Mouse (Mus musculus) kidney, embryonic 14.5 days (tissue): Measurements from ENCODE around the gene Itm2c. TPM values are rescaled to one million over a fixed set of nuclear protein-coding genes. Genes with fewer than 3 reads are reported as not detected.
A peak's percentile ranks its signal among the peaks of the same experiment; 100 is the strongest.

Experiments
- ATAC-seq: fragments of 200-750 bp; cut with Nextera tagmentation; 2 replicates; pipeline ENCODE4 v1.8.0; 2017; ENCODE audit warnings: moderate number of reproducible peaks, mild to moderate bottlenecking, moderate TSS enrichment, moderate library complexity; ENCODE audit not compliant: low FRiP score, low TSS enrichment
- H3K27ac ChIP-seq: fragments of 300-500 bp; sonication (generic); 2 replicates; pipeline ENCODE4 v1.5.1; 2014; ENCODE audit warnings: low read depth, mild to moderate bottlenecking, low read length, moderate library complexity, mixed read lengths
- H3K27me3 ChIP-seq: fragments of 300-500 bp; sonication (generic); 2 replicates; pipeline ENCODE4 v1.6.1; 2014; ENCODE audit warnings: mild to moderate bottlenecking, low read length; ENCODE audit not compliant: control insufficient read depth, insufficient read depth
- H3K36me3 ChIP-seq: fragments of 300-500 bp; sonication (generic); 2 replicates; pipeline ENCODE4 v1.6.1; 2014; ENCODE audit warnings: low read length, mixed read lengths; ENCODE audit not compliant: control insufficient read depth, insufficient read depth
- H3K4me1 ChIP-seq: fragments of 300-500 bp; sonication (generic); 2 replicates; pipeline ENCODE4 v1.6.1; 2014; ENCODE audit warnings: low read length, mixed read lengths; ENCODE audit not compliant: control insufficient read depth, insufficient read depth
- H3K4me2 ChIP-seq: fragments of 300-500 bp; sonication (generic); replicated peaks from 2 replicates; pipeline ENCODE4 v1.6.1; 2014; ENCODE audit warnings: low read depth, mild to moderate bottlenecking, low read length
- H3K4me3 ChIP-seq: fragments of 300-500 bp; sonication (generic); 2 replicates; pipeline ENCODE4 v1.5.1; 2014; ENCODE audit warnings: mild to moderate bottlenecking, low read length
- H3K9ac ChIP-seq: fragments of 300-500 bp; sonication (generic); 2 replicates; pipeline ENCODE4 v1.6.1; 2014; ENCODE audit warnings: low read depth, mild to moderate bottlenecking, low read length, moderate library complexity
- H3K9me3 ChIP-seq: fragments of 300-500 bp; sonication (generic); 2 replicates; pipeline ENCODE4 v1.6.1; 2016; ENCODE audit warnings: low read length; ENCODE audit not compliant: control insufficient read depth
- WGBS: fragments of 180-500 bp; shearing (Covaris S2); extraction: QIAGEN DNeasy Blood & Tissue Kit; methylation state at CpG from one replicate; pipeline ENCODE4 v1.1.7; 2014; 5-methylcytosine and 5-hydroxymethylcytosine counted together
- polyA plus RNA-seq: library from polyadenylated mRNA; unstranded; fragments of >200 nt; fragmentation: Nextera tagmentation; extraction: Ambion mirVana; gene quantifications from 2 replicates; pipeline ENCODE4 v1.2.1, GENCODE M21; 2014

Gene Itm2c
- polyA plus RNA-seq, 1 experiment from 2014 or later, result 145 TPM

DNA sequence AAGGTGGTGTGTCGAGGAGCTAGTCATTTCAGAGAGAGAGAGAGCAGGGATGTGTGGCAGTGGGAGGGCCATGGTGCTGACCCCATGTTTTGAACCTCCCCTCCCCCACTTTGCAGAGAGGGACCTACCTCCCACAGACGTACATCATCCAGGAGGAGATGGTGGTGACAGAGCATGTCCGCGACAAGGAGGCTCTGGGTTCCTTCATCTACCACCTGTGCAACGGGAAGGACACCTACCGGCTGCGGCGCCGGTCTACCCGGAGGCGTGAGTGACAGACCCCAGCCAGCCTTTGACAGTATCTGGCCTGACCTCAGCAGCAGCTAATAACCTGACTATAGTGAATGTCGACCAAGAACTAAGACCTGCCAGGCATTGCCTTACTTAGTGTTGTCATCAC is 12.8 kb downstream of the Itm2c start:
- Histone ChIP-seq H3K9me3 (no peaks in the 10 kb centered on the region), H3K27ac (no peak overlapping the region), H3K4me2 (no peak overlapping the region), H3K4me1 (peaks cover 4% of the 10 kb centered on the region), H3K4me3 (no peak overlapping the region), H3K9ac (no peak overlapping the region), H3K36me3 (peaks cover 59% of the 10 kb centered on the region), H3K27me3 (no peaks in the 10 kb centered on the region)
- 75% methylated on average over 12 of the region's 12 CpGs for WGBS
- no peak for ATAC-seq

DNA sequence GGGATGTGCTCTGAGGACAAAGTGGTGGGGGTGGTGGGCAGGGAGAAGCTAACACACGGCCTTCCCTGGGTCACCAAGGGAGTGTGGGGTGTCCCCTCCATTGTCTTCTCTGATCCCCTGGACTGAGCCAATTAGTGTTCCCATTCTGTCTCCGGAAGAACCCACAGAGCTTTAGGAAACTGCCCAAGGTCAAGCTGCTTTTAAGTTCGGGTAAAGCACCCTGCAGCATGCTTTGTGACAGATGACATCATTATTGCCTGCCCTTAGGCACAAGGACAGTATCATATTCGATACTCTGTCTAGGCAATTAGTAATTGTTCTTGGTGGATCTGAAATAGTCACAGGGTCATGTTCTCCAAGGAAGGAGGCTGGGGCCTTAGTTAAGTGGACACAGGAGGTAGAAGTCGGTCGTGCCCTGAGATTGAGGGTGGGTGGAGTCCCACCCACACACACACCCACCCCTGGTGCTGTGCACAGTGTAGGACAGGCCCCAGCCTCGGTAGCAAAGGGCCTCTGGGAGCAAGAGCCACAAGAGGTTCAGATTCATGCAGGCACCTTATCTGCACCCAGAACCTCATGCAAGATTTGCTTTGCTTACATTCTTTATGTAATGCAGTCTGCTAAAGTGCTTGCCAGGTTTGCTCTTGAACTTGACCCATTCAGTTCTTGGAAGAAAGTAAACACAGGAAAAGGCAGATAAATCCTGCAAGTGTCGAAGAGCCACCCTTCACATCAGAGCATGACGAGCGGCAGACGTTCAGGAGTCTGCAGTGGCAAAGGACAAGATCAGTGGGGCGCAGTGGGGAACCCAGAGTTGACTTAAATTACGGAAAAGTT is 14.9 kb downstream of the Itm2c start:
- ATAC-seq, result no peak
- Histone ChIP-seq H3K27me3 (no peaks in the 10 kb centered on the region), H3K4me3 (no peak overlapping the region), H3K9me3 (no peaks in the 10 kb centered on the region), H3K4me2 (no peak overlapping the region), H3K36me3 (peaks cover 49% of the 10 kb centered on the region), H3K27ac (no peak overlapping the region), H3K9ac (no peak overlapping the region), H3K4me1 (no peaks in the 10 kb centered on the region)
- WGBS, result 43% methylated on average over 13 of the region's 13 CpGs

DNA sequence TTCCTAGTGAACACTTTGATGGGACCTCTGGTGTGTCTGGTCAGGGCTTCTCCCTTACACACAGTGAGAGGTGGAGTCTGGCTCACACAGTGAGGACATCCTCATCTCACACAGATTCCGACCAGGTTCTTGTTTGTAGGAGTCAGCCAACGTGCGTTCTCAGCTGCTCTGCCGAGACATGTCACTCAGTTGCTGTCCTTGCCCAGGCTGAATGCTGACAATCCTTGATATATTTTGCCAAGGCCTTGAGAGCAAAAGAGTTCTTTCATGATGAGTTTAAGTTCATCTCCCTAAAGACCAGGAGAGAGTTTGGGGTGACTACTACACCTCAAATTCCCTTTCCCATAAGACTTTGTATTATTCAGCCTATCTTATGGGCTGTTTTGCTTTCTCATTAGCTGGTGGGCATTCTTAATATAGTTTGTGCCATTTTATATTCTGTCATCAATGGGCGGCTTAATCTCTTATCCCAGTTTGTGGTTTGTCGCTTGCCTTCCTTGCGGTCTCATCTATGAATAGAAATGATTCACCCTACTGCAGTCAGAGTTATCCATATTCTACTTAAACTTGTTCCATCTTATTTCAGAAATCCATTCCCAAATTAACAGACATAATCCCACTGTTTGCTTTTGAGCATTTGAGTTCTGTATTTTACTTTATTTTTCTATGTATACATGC is 19.1 kb downstream of the Itm2c start:
- Histone ChIP-seq H3K27me3 (no peaks in the 10 kb centered on the region), H3K9me3 (no peaks in the 10 kb centered on the region), H3K36me3 (peaks cover 8% of the 10 kb centered on the region), H3K27ac (no peak overlapping the region), H3K4me1 (no peaks in the 10 kb centered on the region), H3K9ac (no peak overlapping the region), H3K4me2 (no peak overlapping the region), H3K4me3 (no peak overlapping the region)
- WGBS, result 89% methylated on average over 7 of the region's 7 CpGs
- ATAC-seq, result no peak

DNA sequence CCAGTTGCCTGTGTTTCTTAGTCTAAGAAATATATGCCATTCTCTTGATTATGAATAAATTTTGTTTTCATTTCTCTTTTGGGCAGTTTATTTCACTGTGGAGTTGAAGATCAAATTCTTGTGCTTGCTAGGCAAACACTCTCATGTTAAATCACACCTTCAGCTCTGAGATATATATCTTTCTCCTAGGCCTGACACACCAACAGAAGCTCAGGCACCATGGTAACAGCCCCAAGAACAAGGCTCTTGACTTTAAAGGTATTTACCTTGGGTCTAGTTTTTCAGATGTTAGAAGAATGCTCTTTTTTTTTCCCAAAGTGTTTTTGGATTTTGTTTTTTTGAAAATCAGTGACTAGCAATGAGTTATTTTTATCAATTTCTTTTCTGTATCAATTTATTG is 21.8 kb downstream of the Itm2c start:
- no peak for ATAC-seq
- Histone ChIP-seq H3K36me3 (no peaks in the 10 kb centered on the region; the same call in 1 of the 2 replicates), H3K9me3 (no peaks in the 10 kb centered on the region), H3K4me3 (no peak overlapping the region), H3K27me3 (no peaks in the 10 kb centered on the region), H3K9ac (no peak overlapping the region), H3K4me1 (no peaks in the 10 kb centered on the region), H3K27ac (no peak overlapping the region), H3K4me2 (no peak overlapping the region)

DNA sequence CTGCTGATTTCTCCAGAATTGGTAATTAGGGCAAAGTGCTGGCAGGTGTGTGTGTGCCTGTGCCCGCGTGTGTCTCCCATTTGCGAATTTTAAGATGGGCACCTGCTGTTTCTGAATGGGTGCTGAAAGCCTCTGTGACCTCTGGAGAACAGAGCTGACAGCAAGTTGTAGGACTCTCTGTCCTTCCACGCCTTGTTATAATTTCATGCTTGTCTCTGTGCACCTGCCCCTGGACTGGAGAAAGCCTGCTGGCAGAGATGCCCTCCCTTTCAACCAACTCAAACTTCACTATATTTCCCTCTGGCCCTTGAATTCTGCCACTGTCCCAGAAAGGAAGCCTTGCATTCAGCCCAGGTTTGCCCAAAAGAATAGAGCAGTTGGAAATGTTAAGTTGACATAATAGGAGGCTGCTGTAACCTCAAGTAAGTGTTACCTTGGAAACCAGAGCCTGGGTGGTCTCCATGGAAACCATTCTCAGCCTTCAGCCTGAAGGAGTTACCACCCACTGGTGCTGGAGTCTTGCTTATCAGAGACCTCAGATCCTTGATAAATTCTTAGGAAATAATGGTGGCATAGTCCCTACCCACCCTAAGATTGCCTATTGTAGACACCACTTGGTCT is 22.9 kb downstream of the Itm2c start:
- whole genome bisulfite sequencing, result 66% methylated on average over 4 of the region's 4 CpGs
- Histone ChIP-seq H3K4me2 (no peak overlapping the region), H3K9me3 (no peaks in the 10 kb centered on the region), H3K27ac (no peak overlapping the region), H3K9ac (no peak overlapping the region), H3K36me3 (no peaks in the 10 kb centered on the region), H3K27me3 (no peaks in the 10 kb centered on the region), H3K4me1 (no peaks in the 10 kb centered on the region), H3K4me3 (no peak overlapping the region)
- ATAC-seq, result no peak

DNA sequence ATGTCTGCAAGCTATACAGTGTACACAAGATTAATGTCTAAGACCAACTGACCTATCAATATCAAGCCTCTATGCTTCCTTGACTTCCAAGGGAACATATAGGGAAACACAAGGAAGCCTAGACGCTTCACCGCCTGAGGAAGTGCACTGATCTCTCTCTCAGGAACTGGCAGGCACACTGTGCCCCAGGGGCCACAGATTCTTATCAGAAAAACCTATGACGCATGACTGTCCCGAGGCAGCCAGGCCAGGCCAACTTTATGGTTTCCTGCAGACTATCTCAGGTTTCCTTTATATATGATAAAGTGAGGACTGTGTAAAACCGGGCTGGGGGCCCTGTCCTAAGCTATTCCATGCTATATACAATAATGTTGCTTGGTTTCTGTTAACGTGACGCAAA is 25.5 kb downstream of the Itm2c start:
- ATAC-seq, result peak; percentile 44; the same call in 1 of the 2 replicates
- H3K27ac ChIP-seq, result no peak overlapping the region
- H3K9me3 ChIP-seq, result no peaks in the 10 kb centered on the region
- H3K4me3 ChIP-seq, result no peak overlapping the region
- no peak overlapping the region for H3K4me2 ChIP-seq
- H3K9ac ChIP-seq, result no peak overlapping the region
- no peaks in the 10 kb centered on the region for H3K36me3 ChIP-seq
- WGBS, result 41% methylated on average over 7 of the region's 7 CpGs
- no peaks in the 10 kb centered on the region for H3K4me1 ChIP-seq
- no peaks in the 10 kb centered on the region for H3K27me3 ChIP-seq

DNA sequence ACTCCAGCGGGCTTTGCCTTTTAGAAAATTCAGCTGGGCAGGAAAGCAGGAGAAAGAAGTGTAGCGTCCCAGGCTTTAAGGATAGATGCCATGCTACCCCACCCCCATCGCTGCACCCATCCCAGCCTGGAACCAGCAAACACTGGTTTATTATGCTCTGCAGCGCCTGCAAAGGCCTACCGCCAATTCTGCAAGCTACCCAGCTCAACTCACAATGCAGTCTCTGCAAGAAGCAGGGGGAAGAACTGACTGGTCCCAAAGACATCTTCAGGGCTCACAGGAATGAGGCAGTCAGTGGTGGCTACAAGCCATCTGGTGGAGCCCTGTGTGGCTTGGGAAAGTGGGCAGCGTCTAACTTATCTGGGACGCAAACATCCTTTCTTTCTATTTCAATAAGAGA is 27.6 kb downstream of the Itm2c start:
- Histone ChIP-seq H3K4me3 (no peak overlapping the region), H3K9ac (no peak overlapping the region), H3K36me3 (no peaks in the 10 kb centered on the region), H3K27ac (no peak overlapping the region), H3K4me2 (no peak overlapping the region), H3K27me3 (no peaks in the 10 kb centered on the region), H3K9me3 (no peaks in the 10 kb centered on the region), H3K4me1 (no peaks in the 10 kb centered on the region)
- no peak for ATAC-seq
- WGBS, result 87% methylated on average over 7 of the region's 7 CpGs

DNA sequence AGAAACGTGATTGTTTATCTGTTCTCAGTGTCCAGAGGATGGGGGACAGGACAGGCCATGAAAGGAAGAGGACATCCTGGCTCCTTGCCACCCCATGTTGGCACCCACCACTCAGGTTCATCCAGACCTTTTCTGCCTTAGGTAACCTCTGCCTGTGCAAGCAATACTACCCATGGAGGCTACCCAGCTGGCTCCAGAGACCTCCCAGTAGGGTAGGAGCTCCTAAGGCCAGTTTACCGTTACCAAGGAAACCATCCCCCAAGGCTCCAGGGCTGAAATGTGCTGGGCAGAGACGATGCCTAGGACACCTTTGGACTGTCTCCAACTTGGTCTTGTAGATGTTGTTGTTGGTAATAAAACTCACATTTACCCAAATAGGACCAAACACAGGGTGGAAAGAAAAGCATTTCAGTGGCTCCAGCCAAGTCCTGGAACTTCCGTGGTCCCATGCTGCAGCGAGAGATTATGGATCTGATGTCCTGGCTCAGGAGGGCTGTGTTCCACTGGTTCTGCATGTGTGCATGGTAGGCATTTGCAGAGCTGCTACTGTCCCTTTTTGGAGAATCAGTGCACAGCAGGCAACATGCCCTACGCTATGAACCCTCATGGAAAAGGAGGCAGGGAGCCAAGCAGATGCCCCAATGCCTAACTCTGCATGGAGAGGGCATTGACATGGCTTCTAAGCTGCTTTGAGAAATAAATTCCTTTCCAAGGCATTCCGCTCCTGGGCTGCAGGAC is 28.2 kb downstream of the Itm2c start:
- no peaks in the 10 kb centered on the region for H3K36me3 ChIP-seq
- H3K4me3 ChIP-seq, result no peak overlapping the region
- ATAC-seq, result no peak
- no peak overlapping the region for H3K27ac ChIP-seq
- no peaks in the 10 kb centered on the region for H3K27me3 ChIP-seq
- H3K9me3 ChIP-seq, result no peaks in the 10 kb centered on the region
- no peak overlapping the region for H3K9ac ChIP-seq
- WGBS, result 77% methylated on average over 7 of the region's 7 CpGs
- H3K4me1 ChIP-seq, result no peaks in the 10 kb centered on the region
- no peak overlapping the region for H3K4me2 ChIP-seq
